Mouse (Mus musculus): ENCODE data around the gene Zfp940. TPM values are rescaled to one million over a fixed set of nuclear protein-coding genes. Genes with fewer than 3 reads are reported as not detected.
A peak's percentile ranks its signal among the peaks of the same experiment; 100 is the strongest.

Zfp940 gene
- polyA plus RNA-seq, 1 experiment from 2014 or later = 8.7 TPM

DNA sequence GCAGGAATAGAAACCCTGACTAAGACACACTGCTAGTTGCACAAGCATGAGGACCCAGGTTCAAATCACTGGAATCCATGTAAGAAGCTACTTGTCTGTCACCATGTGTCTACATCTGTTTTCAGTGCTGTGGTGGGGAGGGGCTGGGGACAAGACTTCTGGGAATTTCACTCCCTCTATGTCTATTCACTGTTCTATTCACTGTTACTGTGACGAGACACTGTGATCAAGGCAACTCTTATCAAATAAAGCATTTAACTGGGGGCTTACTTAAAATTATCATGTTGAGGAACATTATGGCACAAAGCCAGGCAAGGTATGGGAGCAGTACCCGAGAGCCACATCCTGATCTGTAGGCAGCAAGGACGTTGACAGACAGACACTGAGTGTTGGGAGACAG lies 14.2 kb downstream of the Zfp940 start:
- Histone ChIP-seq H3K27ac (no peak overlapping the region), H3K36me3 (peaks cover 18% of the 10 kb centered on the region), H3K4me3 (no peak overlapping the region), H3K27me3 (ENCODE audit: low read depth, poor library complexity, severe bottlenecking) (no peaks in the 10 kb centered on the region), H3K9me3 (replicated peaks) (no peaks in the 10 kb centered on the region), H3K4me1 (no peaks in the 10 kb centered on the region)
- 85% methylated on average over 3 of the region's 3 CpGs for WGBS
- DNase-seq (ENCODE audit: low spot score) = no peak

DNA sequence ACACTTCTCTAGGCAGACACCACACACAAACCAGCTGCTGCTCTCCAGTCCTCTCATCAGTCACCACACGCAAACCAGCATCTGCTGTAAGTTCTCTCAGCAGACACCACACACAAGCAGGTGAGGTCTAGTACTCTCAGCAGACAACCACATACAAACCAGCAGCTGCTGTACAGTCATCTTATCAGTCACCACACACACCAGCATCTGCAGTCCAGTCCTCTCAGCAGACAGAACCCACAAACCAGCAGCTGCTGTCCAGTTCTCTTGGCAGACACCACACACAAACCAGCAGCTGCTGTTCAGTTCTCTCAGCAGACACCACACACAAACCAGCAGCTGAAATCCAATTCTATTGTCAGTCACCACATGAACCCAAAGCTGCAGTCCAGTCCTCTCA lies 16.7 kb downstream of the Zfp940 start:
- H3K4me3 ChIP-seq = no peak overlapping the region
- WGBS = 90% methylated on average over 1 of the region's 1 CpGs

GRCm38 (mm10) chr7:29829804-29830203 lies 23.7 kb downstream of the Zfp940 start:
- Histone ChIP-seq H3K4me1 (no peaks in the 10 kb centered on the region), H3K27ac (no peak overlapping the region), H3K9me3 (replicated peaks) (no peaks in the 10 kb centered on the region), H3K4me3 (no peak overlapping the region), H3K27me3 (ENCODE audit: low read depth, poor library complexity, severe bottlenecking) (no peaks in the 10 kb centered on the region), H3K36me3 (peaks cover 89% of the 10 kb centered on the region)
- 92% methylated on average over 12 of the region's 12 CpGs for WGBS
- no peak for DNase-seq (ENCODE audit: low spot score)

More for the DNA sequence above, 16.7 kb downstream of the Zfp940 start:
- H3K27me3 ChIP-seq (ENCODE audit: low read depth, poor library complexity, severe bottlenecking) = no peaks in the 10 kb centered on the region
- H3K36me3 ChIP-seq = peaks cover 24% of the 10 kb centered on the region
- no peaks in the 10 kb centered on the region for H3K9me3 ChIP-seq (replicated peaks)
- no peak for DNase-seq (ENCODE audit: low spot score)
- no peaks in the 10 kb centered on the region for H3K4me1 ChIP-seq
- no peak overlapping the region for H3K27ac ChIP-seq

GRCm38 (mm10) chr7:29828001-29828400 lies 25.5 kb downstream of the Zfp940 start:
- Histone ChIP-seq H3K9me3 (replicated peaks) (no peaks in the 10 kb centered on the region), H3K36me3 (peaks cover 91% of the 10 kb centered on the region), H3K4me3 (no peak overlapping the region), H3K27ac (no peak overlapping the region), H3K27me3 (ENCODE audit: low read depth, poor library complexity, severe bottlenecking) (no peaks in the 10 kb centered on the region), H3K4me1 (no peaks in the 10 kb centered on the region)
- no peak for DNase-seq (ENCODE audit: low spot score)
- WGBS = 95% methylated on average over 12 of the region's 12 CpGs

DNA sequence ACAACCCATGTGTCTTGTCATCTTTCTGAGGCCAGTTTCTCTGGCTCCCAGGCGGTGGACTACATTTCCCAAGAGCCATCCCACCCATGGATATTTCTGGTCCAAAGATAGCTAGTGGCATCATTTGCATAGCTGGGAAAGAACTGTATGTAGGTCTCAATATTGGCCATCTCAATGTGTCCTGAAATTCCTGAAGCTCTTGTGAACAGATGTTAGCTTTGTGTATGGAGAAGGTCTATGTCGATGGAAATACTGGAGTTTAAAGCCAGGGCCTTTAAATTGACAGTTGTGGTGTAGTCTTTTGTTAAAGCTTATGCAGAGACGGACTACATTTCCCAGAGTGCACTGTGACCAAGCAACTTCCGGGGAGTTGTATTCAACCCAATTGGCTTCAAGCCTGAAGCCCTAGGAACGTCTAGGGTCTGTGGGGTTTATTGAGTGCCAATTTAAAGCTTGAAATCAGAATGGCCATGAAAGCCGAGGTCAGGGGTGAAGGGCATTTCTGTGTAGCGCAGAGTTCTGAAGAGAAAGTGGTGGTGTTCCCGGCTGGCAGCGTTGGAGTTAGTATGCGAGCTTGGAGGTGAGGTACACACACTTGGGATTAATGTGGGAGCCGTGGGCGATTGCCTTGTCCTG lies 34.7 kb downstream of the Zfp940 start:
- WGBS = 7% methylated on average over 12 of the region's 12 CpGs
- Histone ChIP-seq H3K27ac (peak overlapping the region; percentile 67), H3K4me3 (peak overlapping the region; percentile 63), H3K4me1 (peaks cover 26% of the 10 kb centered on the region), H3K9me3 (replicated peaks) (no peaks in the 10 kb centered on the region), H3K27me3 (ENCODE audit: low read depth, poor library complexity, severe bottlenecking) (no peaks in the 10 kb centered on the region), H3K36me3 (peaks cover 36% of the 10 kb centered on the region)
- peak; percentile 53 for DNase-seq (ENCODE audit: low spot score)

- 0% methylated on average over 26 of the region's 26 CpGs for WGBS
- Histone ChIP-seq H3K27ac (peak within 1 kb of the TSS; percentile 83), H3K4me3 (peak within 1 kb of the TSS; percentile 77), H3K27me3 (ENCODE audit: low read depth, poor library complexity, severe bottlenecking) (no peaks in the 10 kb centered on the region), H3K36me3 (peaks cover 13% of the 10 kb centered on the region), H3K4me1 (peaks cover 26% of the 10 kb centered on the region), H3K9me3 (replicated peaks) (no peaks in the 10 kb centered on the region)
- DNase-seq (ENCODE audit: low spot score) = peak; percentile 84
Observed at GRCm38 (mm10) chr7:29815910-29816429, 37.5 kb downstream of the Zfp940 start, which contains the start of gene Zfp790. Gene Zfp790 (plus strand): TSS chr7:29816114.

- Histone ChIP-seq H3K4me3 (peak overlapping the region; percentile 77), H3K27ac (peak overlapping the region; percentile 83), H3K4me1 (peaks cover 26% of the 10 kb centered on the region), H3K9me3 (replicated peaks) (no peaks in the 10 kb centered on the region), H3K27me3 (ENCODE audit: low read depth, poor library complexity, severe bottlenecking) (no peaks in the 10 kb centered on the region), H3K36me3 (peaks cover 6% of the 10 kb centered on the region)
- 4% methylated on average over 12 of the region's 12 CpGs for WGBS
- no peak for DNase-seq (ENCODE audit: low spot score)
Observed at GRCm38 (mm10) chr7:29815061-29815784, 38.2 kb downstream of the Zfp940 start.

- H3K27me3 ChIP-seq (ENCODE audit: low read depth, poor library complexity, severe bottlenecking) = no peaks in the 10 kb centered on the region
- DNase-seq (ENCODE audit: low spot score) = no peak
- H3K36me3 ChIP-seq = peaks cover 6% of the 10 kb centered on the region
- WGBS = 90% methylated on average over 2 of the region's 2 CpGs
- no peak overlapping the region for H3K4me3 ChIP-seq
- peaks cover 24% of the 10 kb centered on the region for H3K4me1 ChIP-seq
- no peaks in the 10 kb centered on the region for H3K9me3 ChIP-seq (replicated peaks)
- no peak overlapping the region for H3K27ac ChIP-seq
Observed at GRCm38 (mm10) chr7:29814381-29814780, 39.1 kb downstream of the Zfp940 start.

DNA sequence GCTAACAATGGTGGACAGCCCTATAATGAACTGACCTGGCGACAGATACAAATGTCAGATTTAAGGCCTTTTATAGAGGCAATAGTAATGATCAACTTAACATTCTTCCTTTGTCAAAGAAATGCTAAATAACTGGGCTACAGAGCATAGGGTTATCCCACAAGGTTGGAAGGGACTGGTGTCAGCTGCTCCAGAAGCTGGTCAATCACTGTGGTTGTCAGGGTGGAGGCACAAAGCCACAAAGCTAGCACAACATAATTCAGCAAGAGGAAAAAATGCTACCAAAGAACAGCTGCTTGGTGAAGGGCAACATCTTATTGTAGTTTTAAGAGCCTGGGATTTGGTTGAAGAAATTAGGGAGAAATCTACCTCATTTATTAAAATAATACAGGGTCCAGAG lies 41.2 kb downstream of the Zfp940 start:
- no peaks in the 10 kb centered on the region for H3K27me3 ChIP-seq (ENCODE audit: low read depth, poor library complexity, severe bottlenecking)
- no peak for DNase-seq (ENCODE audit: low spot score)

DNA sequence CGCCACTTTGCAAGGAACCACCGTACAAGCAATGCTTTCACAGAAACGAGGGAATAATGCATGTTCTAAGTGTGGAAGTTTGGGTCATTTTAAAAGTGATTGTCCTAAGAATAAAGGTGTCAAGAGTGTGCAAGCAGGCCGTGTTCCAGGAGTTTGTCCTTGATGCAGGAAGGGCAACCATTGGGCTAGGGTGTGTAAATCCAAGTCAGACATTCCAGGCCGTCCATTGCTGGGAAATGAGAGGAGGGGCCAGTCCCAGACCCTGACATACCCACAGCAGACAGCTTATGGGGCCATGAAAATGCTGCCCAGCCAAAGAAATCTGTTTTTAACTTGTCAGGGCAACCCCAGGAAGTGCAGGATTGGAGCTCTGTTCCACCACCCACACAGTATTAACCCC lies 46.4 kb downstream of the Zfp940 start:
- peaks cover 4% of the 10 kb centered on the region for H3K36me3 ChIP-seq
- H3K27ac ChIP-seq = no peak overlapping the region
- H3K27me3 ChIP-seq (ENCODE audit: low read depth, poor library complexity, severe bottlenecking) = no peaks in the 10 kb centered on the region
- DNase-seq (ENCODE audit: low spot score) = no peak
- no peaks in the 10 kb centered on the region for H3K4me1 ChIP-seq
- H3K4me3 ChIP-seq = no peak overlapping the region
- WGBS = 84% methylated on average over 5 of the region's 5 CpGs
- no peaks in the 10 kb centered on the region for H3K9me3 ChIP-seq (replicated peaks)

More for the DNA sequence above, 41.2 kb downstream of the Zfp940 start:
- WGBS = 88% methylated on average over 1 of the region's 1 CpGs
- no peak overlapping the region for H3K4me3 ChIP-seq
- peaks cover 4% of the 10 kb centered on the region for H3K36me3 ChIP-seq
- no peaks in the 10 kb centered on the region for H3K9me3 ChIP-seq (replicated peaks)
- H3K4me1 ChIP-seq = peaks cover 18% of the 10 kb centered on the region
- no peak overlapping the region for H3K27ac ChIP-seq

DNA sequence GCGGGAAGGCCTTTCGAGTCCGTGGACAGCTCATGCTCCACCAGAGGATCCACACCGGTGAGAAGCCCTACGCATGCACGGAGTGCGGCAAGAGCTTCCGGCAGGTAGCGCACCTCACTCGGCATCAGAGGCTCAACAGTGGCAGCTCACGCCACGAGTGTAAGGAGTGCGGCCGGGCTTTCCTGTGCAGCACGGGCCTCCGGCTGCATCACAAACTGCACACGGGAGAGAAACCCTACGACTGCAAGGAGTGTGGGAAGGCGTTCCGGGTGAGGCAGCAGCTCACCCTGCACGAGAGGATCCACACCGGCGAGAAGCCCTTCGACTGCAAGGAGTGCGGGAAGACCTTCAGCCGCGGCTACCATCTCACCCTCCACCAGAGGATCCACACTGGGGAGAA lies 60.6 kb downstream of the Zfp940 start:
- H3K4me3 ChIP-seq = peak overlapping the region; percentile 31
- H3K27me3 ChIP-seq (ENCODE audit: low read depth, poor library complexity, severe bottlenecking) = peaks cover 32% of the 10 kb centered on the region
- 16% methylated on average over 27 of the region's 27 CpGs for WGBS
- H3K4me1 ChIP-seq = no peaks in the 10 kb centered on the region
- H3K36me3 ChIP-seq = peaks cover 64% of the 10 kb centered on the region
- H3K27ac ChIP-seq = no peak overlapping the region
- peak; percentile 34 for DNase-seq (ENCODE audit: low spot score)
- H3K9me3 ChIP-seq (replicated peaks) = no peaks in the 10 kb centered on the region; the same call in 1 of the 2 replicates

DNA sequence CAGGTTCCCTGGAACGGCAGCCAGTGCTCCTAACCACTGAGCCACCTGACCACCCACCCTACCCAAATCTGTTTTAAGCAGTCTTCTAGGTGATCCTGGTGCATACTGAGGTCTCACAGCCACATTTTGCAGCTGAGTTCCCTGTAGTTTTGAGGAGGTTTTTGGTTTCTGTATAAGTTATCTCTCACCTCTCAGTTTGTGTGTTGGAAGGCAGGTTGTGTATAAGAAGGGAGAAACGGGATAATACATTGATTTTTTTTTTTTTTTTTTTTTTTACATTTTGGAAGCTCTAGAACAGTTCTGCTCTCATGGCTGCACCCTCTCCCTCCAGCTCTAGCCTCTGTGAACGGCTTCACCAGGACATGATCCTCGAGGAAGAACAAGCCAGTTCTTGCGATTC lies 67.6 kb downstream of the Zfp940 start:
- peaks cover 41% of the 10 kb centered on the region for H3K36me3 ChIP-seq
- H3K27ac ChIP-seq = no peak overlapping the region
- H3K27me3 ChIP-seq (ENCODE audit: low read depth, poor library complexity, severe bottlenecking) = no peaks in the 10 kb centered on the region
- peaks cover 13% of the 10 kb centered on the region for H3K4me1 ChIP-seq
- no peaks in the 10 kb centered on the region for H3K9me3 ChIP-seq (replicated peaks)
- WGBS = 84% methylated on average over 5 of the region's 5 CpGs
- H3K4me3 ChIP-seq = peak overlapping the region; percentile 82
- DNase-seq (ENCODE audit: low spot score) = no peak

- no peak for DNase-seq (ENCODE audit: low spot score)
- Histone ChIP-seq H3K36me3 (peaks cover 32% of the 10 kb centered on the region), H3K27me3 (ENCODE audit: low read depth, poor library complexity, severe bottlenecking) (no peaks in the 10 kb centered on the region), H3K27ac (no peak overlapping the region), H3K9me3 (replicated peaks) (no peaks in the 10 kb centered on the region), H3K4me3 (peak overlapping the region; percentile 82), H3K4me1 (peaks cover 13% of the 10 kb centered on the region)
- WGBS = 75% methylated on average over 8 of the region's 8 CpGs
Observed at GRCm38 (mm10) chr7:29785023-29785422, 68.4 kb downstream of the Zfp940 start.
